Mouse (Mus musculus) forebrain, postnatal 0 days (tissue): ENCODE data around the gene Sult2b1. TPM values are rescaled to one million over a fixed set of nuclear protein-coding genes. Genes with fewer than 3 reads are reported as not detected.

Source experiments
- ATAC-seq: fragments of 200-750 bp; cut with Nextera tagmentation; 2 replicates; pipeline ENCODE4 v1.8.0; 2017; ENCODE audit warnings: mild to moderate bottlenecking, moderate library complexity
- DNase-seq: peaks from one replicate; pipeline ENCODE4 v3.0.0-alpha.2; 2015
- H3K27ac ChIP-seq: fragments of 300-500 bp; sonication (generic); 2 replicates; pipeline ENCODE4 v1.5.1; 2014; ENCODE audit warnings: low read depth, mild to moderate bottlenecking, antibody characterized with exemption, low read length, moderate library complexity, mixed read lengths
- H3K27me3 ChIP-seq: fragments of 300-500 bp; sonication (generic); 2 replicates; pipeline ENCODE4 v1.6.1; 2014; ENCODE audit warnings: mild to moderate bottlenecking, low read length, mixed read lengths; ENCODE audit not compliant: insufficient read depth
- H3K36me3 ChIP-seq: fragments of 300-500 bp; sonication (generic); 2 replicates; pipeline ENCODE4 v1.6.1; 2014; ENCODE audit warnings: mild to moderate bottlenecking, moderate library complexity; ENCODE audit not compliant: insufficient read depth
- H3K4me1 ChIP-seq: fragments of 300-500 bp; sonication (generic); 2 replicates; pipeline ENCODE4 v1.6.1; 2014; ENCODE audit warnings: antibody characterized with exemption; ENCODE audit not compliant: insufficient read depth
- H3K4me2 ChIP-seq: fragments of 300-500 bp; sonication (generic); 2 replicates; pipeline ENCODE4 v1.6.1; 2014; ENCODE audit warnings: low read depth, mild to moderate bottlenecking, moderate library complexity
- H3K4me3 ChIP-seq: fragments of 300-500 bp; sonication (generic); 2 replicates; pipeline ENCODE4 v1.5.1; 2014; ENCODE audit warnings: low read depth, low read length, mixed read lengths
- H3K9ac ChIP-seq: fragments of 300-500 bp; sonication (generic); 2 replicates; pipeline ENCODE4 v1.6.1; 2014; ENCODE audit warnings: mild to moderate bottlenecking
- H3K9me3 ChIP-seq: fragments of 300-500 bp; sonication (generic); 2 replicates; pipeline ENCODE4 v1.6.1; 2016; ENCODE audit warnings: low read length
- CTCF ChIP-seq: sonication (generic); IDR thresholded peaks from 2 replicates; pipeline ENCODE4 v1.5.1; 2016; ENCODE audit warnings: antibody characterized with exemption, control low read depth, low read depth
- WGBS: fragments of 180-500 bp; shearing (Covaris S2); extraction: QIAGEN DNeasy Blood & Tissue Kit; methylation state at CpG from one replicate; pipeline ENCODE4 v1.1.7; 2014; 5-methylcytosine and 5-hydroxymethylcytosine counted together
- polyA plus RNA-seq: library from polyadenylated mRNA; unstranded; fragments of >200 nt; fragmentation: Nextera tagmentation; extraction: Ambion mirVana; gene quantifications from 2 replicates; pipeline ENCODE4 v1.2.1, GENCODE M21; 2015
- total RNA-seq: library from RNA; depleted of rRNA; stranded (reverse); fragments of >200 nt; gene quantifications from 2 replicates; pipeline ENCODE4 v1.2.3, GENCODE M21; 2014

Gene Sult2b1
- total and polyA plus RNA-seq, 2 experiments from 2014 or later = 8.9 to 10.0 TPM

- no peak overlapping the region for H3K4me3 ChIP-seq
- no peak overlapping the region for H3K9ac ChIP-seq
These were observed 25.1 kb downstream of the Sult2b1 start for GRCm38 (mm10) chr7:45759400-45759799.

GRCm38 (mm10) chr7:45755703-45756102 is 28.8 kb downstream of the Sult2b1 start:
- Histone ChIP-seq H3K9me3 (no peaks in the 10 kb centered on the region), H3K27ac (no peak overlapping the region), H3K36me3 (no peaks in the 10 kb centered on the region), H3K9ac (no peak overlapping the region), H3K4me1 (no peaks in the 10 kb centered on the region), H3K27me3 (peaks cover 11% of the 10 kb centered on the region; the same call in 1 of the 2 replicates), H3K4me2 (no peak overlapping the region), H3K4me3 (no peak overlapping the region)
- whole genome bisulfite sequencing = 57% methylated on average over 6 of the region's 6 CpGs
- TF ChIP-seq CTCF = no peak
- DNase-seq (no peak), ATAC-seq (no peak)

More at GRCm38 (mm10) chr7:45759400-45759799, 25.1 kb downstream of the Sult2b1 start:
- H3K36me3 ChIP-seq = no peaks in the 10 kb centered on the region
- ATAC-seq (no peak), DNase-seq (no peak)
- no peaks in the 10 kb centered on the region for H3K4me1 ChIP-seq
- H3K4me2 ChIP-seq = no peak overlapping the region
- no peak overlapping the region for H3K27ac ChIP-seq
- WGBS = 11% methylated on average over 21 of the region's 27 CpGs
- peaks cover 11% of the 10 kb centered on the region; the same call in 1 of the 2 replicates for H3K27me3 ChIP-seq
- TF ChIP-seq CTCF = no peak
- no peaks in the 10 kb centered on the region for H3K9me3 ChIP-seq

- 77% methylated on average over 9 of the region's 9 CpGs for WGBS
- H3K9ac ChIP-seq = no peak overlapping the region
- no peaks in the 10 kb centered on the region for H3K4me1 ChIP-seq
- no peak overlapping the region for H3K4me2 ChIP-seq
- no peaks in the 10 kb centered on the region for H3K9me3 ChIP-seq
- no peaks in the 10 kb centered on the region for H3K27me3 ChIP-seq
- no peak for TF ChIP-seq CTCF
- no peak overlapping the region for H3K4me3 ChIP-seq
- ATAC-seq (no peak), DNase-seq (no peak)
- H3K27ac ChIP-seq = no peak overlapping the region
- H3K36me3 ChIP-seq = no peaks in the 10 kb centered on the region
These were observed 34.3 kb downstream of the Sult2b1 start for GRCm38 (mm10) chr7:45750162-45750561.

GRCm38 (mm10) chr7:45749401-45749800 is 35.1 kb downstream of the Sult2b1 start:
- WGBS = 41% methylated on average over 10 of the region's 10 CpGs
- Histone ChIP-seq H3K4me2 (no peak overlapping the region), H3K4me1 (no peaks in the 10 kb centered on the region), H3K27me3 (no peaks in the 10 kb centered on the region), H3K27ac (no peak overlapping the region), H3K9me3 (no peaks in the 10 kb centered on the region), H3K4me3 (no peak overlapping the region), H3K9ac (no peak overlapping the region), H3K36me3 (no peaks in the 10 kb centered on the region)
- DNase-seq (no peak), ATAC-seq (no peak)
- no peak for TF ChIP-seq CTCF

- TF ChIP-seq CTCF = no peak
- no peaks in the 10 kb centered on the region for H3K4me1 ChIP-seq
- no peak for DNase-seq
- H3K4me2 ChIP-seq = no peak overlapping the region
- 81% methylated on average over 7 of the region's 7 CpGs for WGBS
- no peaks in the 10 kb centered on the region for H3K36me3 ChIP-seq
- no peak overlapping the region for H3K27ac ChIP-seq
- H3K9me3 ChIP-seq = no peaks in the 10 kb centered on the region
- no peak for ATAC-seq
- no peaks in the 10 kb centered on the region for H3K27me3 ChIP-seq
- no peak overlapping the region for H3K4me3 ChIP-seq
- H3K9ac ChIP-seq = no peak overlapping the region
These were observed 36.4 kb downstream of the Sult2b1 start for GRCm38 (mm10) chr7:45748110-45748509.

- 86% methylated on average over 5 of the region's 5 CpGs for WGBS
- H3K4me2 ChIP-seq = no peak overlapping the region
- no peaks in the 10 kb centered on the region for H3K36me3 ChIP-seq
- TF ChIP-seq CTCF = no peak
- no peak overlapping the region for H3K9ac ChIP-seq
- no peak for DNase-seq
- no peaks in the 10 kb centered on the region for H3K27me3 ChIP-seq
- H3K4me1 ChIP-seq = no peaks in the 10 kb centered on the region
- H3K9me3 ChIP-seq = no peaks in the 10 kb centered on the region
- no peak overlapping the region for H3K27ac ChIP-seq
- H3K4me3 ChIP-seq = no peak overlapping the region
- no peak for ATAC-seq
These were observed 37.0 kb downstream of the Sult2b1 start for GRCm38 (mm10) chr7:45747450-45747849.

- peak; percentile 50 for TF ChIP-seq CTCF
- no peaks in the 10 kb centered on the region for H3K9me3 ChIP-seq
- H3K4me1 ChIP-seq = no peaks in the 10 kb centered on the region
- 64% methylated on average over 6 of the region's 6 CpGs for WGBS
- DNase-seq = no peak
- no peak overlapping the region for H3K27ac ChIP-seq
- no peak overlapping the region for H3K4me3 ChIP-seq
- no peak overlapping the region for H3K9ac ChIP-seq
- H3K27me3 ChIP-seq = no peaks in the 10 kb centered on the region
- H3K4me2 ChIP-seq = no peak overlapping the region
- no peak for ATAC-seq
- H3K36me3 ChIP-seq = no peaks in the 10 kb centered on the region
These were observed 38.0 kb downstream of the Sult2b1 start for GRCm38 (mm10) chr7:45746518-45746917.
